Mouse (Mus musculus): ENCODE data around the gene Rnf183.

DNA sequence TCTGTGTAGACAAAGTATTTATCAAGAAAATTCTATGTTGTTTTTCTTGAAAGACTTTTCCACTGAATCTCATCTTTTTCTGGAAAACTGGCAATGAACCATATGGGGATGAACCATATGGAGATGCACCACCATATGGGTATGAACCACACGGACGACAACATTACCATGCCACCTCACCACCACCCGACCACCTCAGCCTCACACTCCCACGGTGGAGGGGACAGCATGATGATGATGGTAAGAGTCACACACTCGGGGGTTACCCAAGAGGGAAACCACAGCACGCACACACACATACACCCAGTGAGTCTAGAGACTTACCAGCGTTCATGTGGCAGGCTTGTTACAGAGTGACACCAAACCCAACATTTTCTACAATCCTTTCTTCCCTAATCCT is 49.6 kb downstream of the Rnf183 start:
- TF ChIP-seq EP300 (optimal IDR thresholded peaks at IDR 0.05) (no peak), CTCF (IDR thresholded peaks at IDR 0.05; ENCODE audit: low read depth) (no peak)
